Mouse (Mus musculus) thymus, adult 18-20 months (tissue): Measurements from ENCODE around the gene Tanc1.
"Not testable (repeated sequence)": the region's sequence is repeated elsewhere in the genome, so short reads cannot be mapped to it uniquely, and the experiment has no call there.

ENCODE experiments used
- DNase-seq, 2 experiments: peaks; one replicate each; pipeline ENCODE4 v3.0.0; 2022; ENCODE audit warnings: mixed read lengths in 2 of 2

Gene Tanc1

DNA sequence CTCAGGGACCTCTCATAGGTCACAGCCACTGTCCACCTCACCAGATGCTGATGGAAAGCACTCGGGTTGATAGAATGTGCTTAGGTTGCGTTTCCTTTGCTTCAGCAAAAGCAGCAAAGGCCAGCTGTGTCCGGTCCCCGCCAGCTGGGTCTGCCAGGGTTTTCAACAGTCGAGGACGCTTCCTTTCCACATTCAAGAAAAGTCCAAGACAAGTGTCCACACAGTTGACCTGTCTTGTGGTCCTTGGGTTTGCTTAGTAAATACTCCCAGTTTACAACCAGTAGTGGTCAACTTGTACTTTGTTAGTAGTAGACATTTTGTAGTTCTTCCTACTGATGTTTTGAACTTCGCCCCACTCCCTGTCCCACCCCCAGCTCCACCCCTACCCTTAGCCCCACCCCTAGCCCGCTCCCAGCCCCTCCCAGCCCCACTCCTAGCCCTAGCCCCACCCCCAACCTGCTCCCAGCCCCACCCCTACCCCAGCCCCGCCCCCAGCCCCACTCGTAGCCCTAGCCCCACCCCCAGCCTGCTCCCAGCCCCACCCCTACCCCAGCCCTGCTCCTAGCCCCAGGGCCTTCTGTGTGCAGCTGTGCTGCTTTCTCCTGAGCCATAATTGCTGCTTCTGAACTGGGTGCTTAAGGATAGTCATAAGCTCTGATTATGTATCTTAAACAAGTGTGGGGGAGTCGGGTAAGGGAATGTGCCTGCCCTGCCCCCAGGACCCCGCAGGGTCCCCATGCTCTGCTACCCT is 229.5 kb downstream of the Tanc1 start:
- DNase-seq = no peak

DNA sequence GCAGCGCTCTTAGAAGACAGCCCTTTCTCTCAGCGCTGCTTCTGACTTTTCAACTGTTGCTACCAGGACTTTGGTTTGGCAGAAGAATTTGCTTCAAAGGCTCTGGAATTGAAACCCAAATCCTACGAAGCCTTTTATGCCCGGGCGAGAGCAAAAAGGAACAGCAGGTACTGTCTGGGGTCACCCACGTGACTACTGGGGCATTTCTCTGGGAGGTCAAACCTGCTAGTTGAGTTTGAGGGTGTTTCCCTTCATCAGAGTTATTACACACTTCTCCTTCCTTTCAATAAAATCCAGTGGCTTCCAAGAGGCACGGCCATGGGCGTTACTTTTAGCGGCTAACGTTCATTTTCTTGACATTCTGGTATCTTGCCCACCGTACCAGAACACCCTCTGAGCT is 230.1 kb downstream of the Tanc1 start:
- DNase-seq = no peak

DNA sequence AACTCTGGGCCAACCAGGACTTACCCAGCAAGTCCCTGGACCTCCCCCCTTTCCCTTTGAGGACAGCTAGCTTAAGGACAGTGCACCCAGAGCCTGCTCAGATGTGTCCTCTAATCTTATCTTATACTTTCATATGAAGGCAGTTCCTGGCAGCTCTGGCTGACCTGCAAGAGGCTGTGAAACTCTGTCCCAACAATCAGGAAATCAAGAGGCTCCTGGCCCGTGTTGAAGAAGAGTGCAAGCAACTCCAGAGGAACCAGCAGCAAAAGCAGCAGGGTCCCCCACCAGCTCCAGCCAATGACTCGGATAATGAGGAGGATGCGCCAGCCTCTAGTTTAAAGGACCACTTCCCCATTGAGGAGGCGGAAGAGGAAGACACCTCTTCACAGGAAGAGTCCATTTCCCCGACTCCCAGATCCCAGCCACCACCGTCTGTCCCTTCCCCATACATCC is 230.7 kb downstream of the Tanc1 start:
- DNase-seq = no peak

DNA sequence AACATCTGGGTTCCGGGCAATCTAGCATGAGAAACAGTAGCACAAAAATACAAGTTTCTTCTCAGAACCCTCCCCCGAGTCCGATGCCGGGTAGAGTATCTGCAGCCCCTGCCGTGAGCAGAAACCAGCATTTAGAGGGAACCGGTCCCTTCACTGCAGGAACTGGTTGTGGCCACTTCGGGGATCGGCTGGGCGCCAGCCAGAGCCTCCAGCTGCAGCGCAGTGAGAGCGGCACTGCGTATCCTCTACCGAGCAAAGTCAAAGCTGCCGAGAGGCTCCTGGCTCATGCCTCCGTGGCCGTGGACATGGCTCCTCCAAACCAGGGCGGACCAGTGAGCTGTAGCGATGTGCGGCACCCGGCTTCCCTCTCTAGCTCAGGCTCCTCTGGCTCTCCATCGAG is 231.3 kb downstream of the Tanc1 start:
- DNase-seq = no peak

DNA sequence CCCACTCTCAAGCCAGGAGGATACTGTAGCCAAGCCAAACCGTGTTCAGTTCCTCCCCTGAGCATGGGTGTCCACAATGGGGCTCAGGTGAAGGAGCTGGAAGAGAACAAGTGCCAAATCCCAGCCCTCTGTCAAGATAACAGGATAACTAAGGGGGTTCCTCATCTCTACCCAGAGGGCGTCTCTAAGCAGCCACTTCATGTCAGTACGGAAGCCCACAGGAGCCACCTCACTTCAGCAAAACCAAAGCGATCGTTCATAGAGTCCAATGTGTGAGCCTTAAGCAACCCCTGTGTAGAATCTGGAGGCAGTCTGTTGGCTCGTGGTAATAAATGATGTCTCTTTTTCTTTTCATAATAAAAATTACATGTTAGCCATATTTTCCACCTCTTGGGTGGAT is 232.0 kb downstream of the Tanc1 start:
- DNase-seq = no peak

DNA sequence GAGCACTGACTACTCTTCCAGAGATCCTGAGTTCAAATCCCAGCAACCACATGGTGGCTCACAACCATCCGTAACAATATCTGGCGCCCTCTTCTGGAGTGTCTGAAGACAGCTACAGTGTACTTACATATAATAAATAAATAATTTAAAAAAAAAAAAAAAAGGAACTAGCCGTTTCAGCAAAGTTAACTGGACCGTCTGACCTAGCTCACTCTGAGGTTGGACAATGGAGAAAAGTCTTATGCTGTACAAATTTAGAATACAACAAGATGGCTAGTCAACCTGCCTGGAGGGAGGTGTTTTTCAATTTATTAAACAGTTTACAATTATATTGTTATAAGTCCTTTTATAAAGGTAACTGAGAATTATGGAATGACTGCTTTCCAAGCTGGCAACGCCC is 240.0 kb downstream of the Tanc1 start:
- DNase-seq = not testable (repeated sequence)

DNA sequence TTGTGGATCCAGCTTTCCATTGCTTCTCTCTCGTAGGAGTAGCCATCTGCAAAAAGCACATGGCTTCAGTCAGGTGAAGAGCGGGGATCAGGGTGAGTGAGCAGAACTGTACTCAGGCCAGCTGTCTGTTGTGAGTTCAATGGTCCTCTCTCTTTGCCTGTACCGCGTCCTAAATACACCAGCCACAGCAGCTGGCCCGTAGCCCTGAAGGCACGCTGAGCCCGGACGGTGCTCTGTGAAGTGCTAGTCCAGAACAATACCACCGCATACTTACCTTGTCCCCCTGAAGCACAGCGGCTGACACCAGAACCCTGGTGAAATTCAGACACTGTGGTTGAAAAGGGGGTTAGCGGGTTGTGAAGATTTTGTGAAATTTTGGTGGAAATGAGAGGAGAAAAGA is 241.1 kb downstream of the Tanc1 start:
- DNase-seq = no peak

DNA sequence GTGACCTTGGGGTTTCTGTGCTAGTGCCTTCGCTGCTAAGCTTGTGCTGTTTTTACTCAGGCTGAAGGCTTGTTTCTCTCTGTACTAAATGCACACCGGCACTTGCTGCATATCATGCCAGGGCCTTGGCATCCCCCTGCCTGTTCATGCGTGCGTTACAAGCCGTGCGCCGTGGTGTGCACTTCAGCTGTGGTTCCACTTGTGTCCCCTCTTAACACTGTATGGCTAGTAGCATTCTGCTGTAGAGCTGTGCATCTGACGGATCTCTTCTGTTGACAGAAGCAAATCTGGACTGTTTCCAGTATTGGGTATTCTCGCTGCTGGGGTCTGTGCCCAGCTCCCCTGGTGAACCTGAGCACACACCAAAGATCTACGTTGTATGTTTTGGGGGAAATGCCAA is 241.7 kb downstream of the Tanc1 start:
- no peak for DNase-seq

DNA sequence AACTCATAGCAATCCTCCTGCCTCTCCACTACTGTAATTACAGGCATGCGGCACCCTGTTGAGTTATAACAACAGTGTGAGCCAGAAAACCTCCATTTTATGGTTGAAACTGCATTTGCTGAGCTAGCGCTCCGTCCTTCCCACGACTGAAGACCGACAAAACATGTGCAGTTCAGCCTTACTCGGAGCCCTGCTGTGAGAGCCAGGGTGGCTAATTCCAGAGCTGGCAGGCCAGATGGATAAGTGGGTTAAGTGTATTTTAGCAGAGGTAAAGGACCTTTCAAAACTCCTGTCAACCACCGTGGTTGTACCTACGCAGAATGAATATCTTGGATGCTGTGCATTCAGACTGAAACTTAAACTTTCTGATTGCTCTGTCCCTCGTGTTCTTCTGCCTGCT is 242.5 kb downstream of the Tanc1 start:
- no peak for DNase-seq

DNA sequence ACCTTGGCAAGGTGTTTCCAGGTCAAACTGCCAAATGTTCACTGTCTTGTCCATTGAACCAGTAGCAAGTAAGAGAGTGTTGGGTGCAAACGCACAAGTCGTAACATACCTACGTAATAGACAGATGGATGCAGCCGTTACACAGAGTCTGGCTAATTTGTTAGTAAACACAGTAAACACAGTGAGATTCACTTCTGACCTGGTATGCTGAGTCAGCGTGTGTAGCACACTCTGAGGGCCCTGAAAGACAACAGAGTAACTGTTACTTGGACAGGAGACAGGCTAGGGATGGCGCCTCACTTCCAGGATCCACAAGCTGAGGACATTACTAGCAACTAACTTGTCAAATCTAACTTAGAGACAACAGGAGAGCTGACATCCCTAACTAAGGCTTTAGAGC is 250.8 kb downstream of the Tanc1 start:
- DNase-seq = no peak

DNA sequence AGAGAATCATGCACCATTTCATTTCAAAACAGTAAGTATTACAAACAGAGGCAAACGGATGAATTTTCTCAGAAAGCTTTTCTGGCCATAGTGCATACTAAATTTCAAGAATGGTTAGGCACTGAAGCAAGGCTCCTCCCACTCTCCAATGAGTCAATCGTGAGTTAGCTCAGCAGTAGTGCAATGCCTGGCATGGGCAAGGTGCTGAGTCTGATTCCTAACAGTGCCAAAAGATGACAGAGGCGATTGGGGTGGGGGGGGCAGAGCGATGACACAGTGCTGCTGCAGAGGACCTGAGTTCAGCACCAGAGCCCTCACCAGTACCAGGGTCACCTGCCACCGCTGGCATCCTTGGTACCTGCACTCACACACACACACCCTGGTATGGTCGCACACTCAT is 258.7 kb downstream of the Tanc1 start:
- DNase-seq = no peak

DNA sequence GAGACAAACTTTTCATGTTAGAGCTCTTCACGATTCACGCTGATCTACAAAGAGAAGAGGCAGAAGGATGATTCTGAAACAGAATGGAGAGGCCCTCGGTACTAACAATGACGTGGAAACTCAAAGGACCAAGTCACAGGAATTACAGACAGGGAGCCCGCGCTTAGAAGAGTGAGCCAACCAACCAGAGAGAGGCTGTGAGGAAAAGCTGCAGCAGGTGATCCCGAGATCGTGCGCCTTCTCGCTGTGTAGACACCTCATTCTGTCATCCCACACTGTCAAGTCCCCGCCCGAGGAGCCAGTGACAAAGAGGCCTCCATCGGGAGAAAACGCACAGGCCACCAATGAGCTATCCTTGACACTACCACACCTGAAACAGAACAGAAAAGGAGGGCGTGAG is 264.6 kb downstream of the Tanc1 start:
- DNase-seq = no peak

DNA sequence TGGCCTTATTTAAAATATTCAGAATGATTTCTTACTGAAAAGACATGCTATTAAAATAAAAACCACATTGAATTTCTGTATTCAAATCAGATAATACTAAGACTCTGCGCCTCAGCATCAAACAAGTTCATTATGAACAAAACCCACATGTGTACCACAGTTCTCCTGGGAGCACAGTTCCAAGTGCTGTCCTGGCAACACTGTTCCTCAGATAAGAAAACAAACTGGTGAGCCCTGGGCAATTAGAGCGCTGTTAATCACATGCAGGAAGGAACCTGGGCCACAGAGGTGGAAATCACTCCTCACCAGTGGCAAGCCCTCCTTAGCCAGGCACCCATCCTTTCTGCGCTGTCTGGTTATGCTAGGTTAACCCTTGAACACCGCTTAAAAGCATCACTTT is 265.5 kb downstream of the Tanc1 start:
- no peak for DNase-seq

DNA sequence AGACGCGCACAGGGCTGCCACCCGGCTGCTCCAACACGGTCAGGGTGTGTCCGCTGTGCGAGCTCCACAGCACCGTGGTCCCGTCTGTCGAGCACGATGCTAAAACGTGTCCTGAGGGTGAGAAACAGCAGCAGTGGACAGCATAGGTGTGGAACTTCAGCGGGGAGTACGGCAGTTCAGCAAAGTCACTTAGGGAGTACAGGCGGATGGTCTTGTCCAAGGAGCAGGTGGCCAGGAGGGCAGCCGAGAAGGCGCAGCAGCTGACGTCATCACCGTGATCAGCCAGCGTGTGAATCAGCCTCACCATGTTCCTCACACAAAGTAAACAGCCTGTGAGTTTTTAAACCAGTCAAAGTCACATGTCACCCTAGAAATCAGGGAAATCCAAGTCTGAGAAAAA is 266.4 kb downstream of the Tanc1 start:
- DNase-seq = no peak

DNA sequence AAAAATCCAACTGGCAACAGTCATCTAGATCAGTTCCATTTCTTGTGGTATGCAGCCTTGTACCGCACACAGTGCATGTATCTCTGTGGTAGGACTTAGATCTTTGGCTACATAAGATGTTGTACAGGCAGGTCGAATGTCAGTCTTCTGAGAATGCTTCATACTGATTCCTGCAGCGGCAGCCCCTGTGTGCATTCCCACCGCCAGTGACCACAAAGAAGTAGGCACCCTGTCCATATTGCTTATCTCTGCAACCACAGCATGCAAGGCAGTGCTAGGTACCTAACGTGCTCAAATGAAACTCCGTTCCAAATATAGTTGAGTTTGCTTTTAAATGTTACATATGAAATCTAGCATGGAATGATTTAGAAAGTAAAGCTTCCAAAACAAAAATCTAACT is 269.6 kb downstream of the Tanc1 start:
- no peak for DNase-seq

DNA sequence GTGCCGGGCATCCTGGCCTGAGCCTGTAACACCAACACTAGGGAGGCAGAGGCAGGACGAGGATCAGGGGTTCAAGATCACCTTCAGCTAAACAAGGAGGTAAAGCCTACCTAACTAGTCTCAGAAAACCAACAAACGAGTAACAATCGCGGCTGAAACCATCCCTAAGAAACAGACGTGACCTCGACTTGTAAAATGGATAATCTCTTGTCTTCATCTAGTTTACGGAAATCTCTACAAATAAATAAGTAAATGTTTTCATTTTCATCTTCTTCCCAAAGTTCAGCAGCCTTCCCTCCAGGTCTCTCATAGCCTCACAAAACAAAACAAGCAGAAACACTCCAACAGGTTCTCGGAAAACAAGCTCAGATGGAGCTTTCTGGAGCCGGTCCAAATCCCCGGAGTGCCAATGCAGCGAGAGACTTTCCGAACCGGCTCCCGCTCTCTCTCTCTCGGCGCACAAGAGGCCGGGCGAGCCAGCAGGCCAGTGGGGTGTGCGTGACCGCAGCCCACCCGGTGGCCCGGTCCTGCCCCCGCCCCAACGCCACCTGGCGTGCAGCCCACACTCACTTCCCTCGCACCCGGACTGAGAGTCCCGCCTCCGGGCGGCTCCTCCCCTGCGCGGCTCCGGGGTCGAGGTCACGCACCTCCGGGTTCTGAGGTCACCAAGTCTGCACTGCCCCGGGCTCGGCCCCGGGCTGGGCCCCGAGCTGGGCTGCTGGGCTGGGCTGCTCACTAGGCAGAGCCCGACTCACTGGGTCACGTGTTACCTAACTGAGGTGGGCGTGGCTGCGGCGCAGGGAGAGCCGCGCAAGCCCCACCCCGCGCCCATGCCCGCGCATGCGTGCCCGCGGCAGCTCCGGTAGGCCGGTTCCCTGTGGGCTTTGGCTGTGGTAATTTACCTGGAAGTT is 270.2 kb downstream of the Tanc1 start, which contains the start of gene Wdsub1:
Gene Wdsub1 (minus strand): TSS at position 761 of the 911 bp plus-strand sequence.
- DNase-seq = peak; percentile 82 to 86

DNA sequence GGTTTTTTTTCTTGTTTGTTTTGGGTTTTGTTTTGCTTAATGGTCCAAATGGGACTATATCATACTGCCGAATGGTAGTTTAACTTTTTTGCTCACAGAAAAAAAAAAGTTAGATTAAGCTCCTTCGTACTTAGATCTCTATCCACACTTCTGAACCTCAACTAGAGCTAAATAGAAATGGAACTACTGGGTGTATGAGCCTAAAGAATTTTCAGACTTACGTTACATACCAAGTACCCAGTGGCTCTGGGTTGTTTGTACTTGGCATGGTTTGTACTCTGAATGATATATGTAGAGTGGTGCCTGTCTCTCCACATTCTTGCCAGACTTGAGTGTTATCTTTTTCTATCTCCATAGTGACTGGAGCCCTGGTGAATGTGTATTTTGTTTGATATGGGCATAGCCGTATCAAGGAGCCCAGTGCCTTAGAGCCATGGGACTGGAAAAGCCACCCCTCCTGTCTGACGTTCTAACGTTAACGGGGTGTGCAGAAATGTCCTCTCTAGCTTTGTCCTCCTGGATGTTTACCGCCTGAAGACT is 271.0 kb downstream of the Tanc1 start:
- no peak for DNase-seq

DNA sequence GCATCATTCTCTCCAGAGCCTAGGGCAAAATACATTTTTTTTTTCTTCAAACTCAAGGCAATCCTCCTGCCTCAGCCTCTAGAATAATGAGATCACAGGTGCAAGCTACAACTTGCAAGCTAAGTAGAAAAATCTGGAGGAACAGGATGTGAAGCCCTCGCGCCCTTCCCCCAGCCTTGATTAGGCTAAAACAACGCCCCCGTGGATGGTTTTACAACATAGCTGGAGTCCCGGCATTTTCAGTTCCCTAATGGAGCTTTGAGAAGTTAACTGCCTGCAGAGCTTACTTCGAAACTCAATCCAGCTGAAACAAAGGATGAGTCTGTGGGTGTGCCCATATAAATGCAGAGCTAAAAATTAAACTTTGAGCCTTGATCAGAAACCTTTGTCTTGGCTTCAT is 277.9 kb downstream of the Tanc1 start:
- DNase-seq = no peak
